ENCODE assay signal across 22 mouse cellular contexts in genomic region chr13:44775396-44775795, GRCm38 (mm10).
"Had no signal": no experiment of that assay in that cellular context is flagged by ENCODE, and none has a peak within 500 bp of the region (broad histone marks: within the 10 kb centered on the region; RNA-seq: fewer than 3 reads in every experiment).

No protein-coding gene starts in this region.

- H3K27me3 ChIP-seq: heart, embryonic 12.5 days; hindbrain, embryonic 12.5 days; intestine, embryonic 15.5 days; limb, embryonic 13.5 days; limb, embryonic 15.5 days; liver, embryonic 12.5 days had no signal

- H3K9me3 ChIP-seq: heart, embryonic 10.5 days; heart, embryonic 12.5 days; hindbrain, embryonic 10.5 days; hindbrain, embryonic 12.5 days; intestine, embryonic 15.5 days; limb, embryonic 13.5 days; limb, embryonic 15.5 days; liver, embryonic 12.5 days had no signal

- H3K9ac ChIP-seq: heart, embryonic 12.5 days; hindbrain, embryonic 12.5 days; hindbrain, embryonic 14.5 days; intestine, embryonic 15.5 days; limb, embryonic 13.5 days; limb, embryonic 15.5 days; liver, embryonic 12.5 days; liver, embryonic 14.5 days had no signal

- H3K27ac ChIP-seq: heart, adult 2 months; heart, embryonic 10.5 days; hindbrain, embryonic 10.5 days; hindbrain, embryonic 12.5 days; hindbrain, embryonic 14.5 days; intestine, embryonic 15.5 days; limb, embryonic 13.5 days; limb, embryonic 15.5 days; liver, embryonic 12.5 days; liver, embryonic 14.5 days had no signal

- H3K4me3 ChIP-seq: heart, adult 2 months; heart, embryonic 10.5 days; heart, embryonic 12.5 days; hindbrain, embryonic 10.5 days; hindbrain, embryonic 12.5 days; intestine, embryonic 15.5 days; limb, embryonic 13.5 days; limb, embryonic 15.5 days; liver, embryonic 12.5 days had no signal

- H3K36me3 ChIP-seq: heart, embryonic 12.5 days; hindbrain, embryonic 12.5 days; intestine, embryonic 15.5 days; limb, embryonic 15.5 days had no signal

- H3K4me1 ChIP-seq: hindbrain, embryonic 12.5 days; intestine, embryonic 15.5 days had no signal

- DNase-seq: gastrocnemius, postnatal 14 days; gastrocnemius, postnatal 36 days; heart, adult 2 months; heart, postnatal 10 days; heart, postnatal 4 days; kidney, adult 18-20 months; kidney, adult 8-10 months; kidney, postnatal 10 days; kidney, postnatal 4 days; layer of hippocampus, adult 9-11 months; layer of hippocampus, postnatal 36 days; left cerebral cortex, postnatal 4 days had no signal
